Mouse (Mus musculus): Measurements from ENCODE around the gene Gm11639. TPM values are rescaled to one million over a fixed set of nuclear protein-coding genes. Genes with fewer than 3 reads are reported as not detected.
A peak's percentile ranks its signal among the peaks of the same experiment; 100 is the strongest.

Gm11639 gene
- polyA plus RNA-seq, 1 experiment from 2014 or later = 0.06 TPM

DNA sequence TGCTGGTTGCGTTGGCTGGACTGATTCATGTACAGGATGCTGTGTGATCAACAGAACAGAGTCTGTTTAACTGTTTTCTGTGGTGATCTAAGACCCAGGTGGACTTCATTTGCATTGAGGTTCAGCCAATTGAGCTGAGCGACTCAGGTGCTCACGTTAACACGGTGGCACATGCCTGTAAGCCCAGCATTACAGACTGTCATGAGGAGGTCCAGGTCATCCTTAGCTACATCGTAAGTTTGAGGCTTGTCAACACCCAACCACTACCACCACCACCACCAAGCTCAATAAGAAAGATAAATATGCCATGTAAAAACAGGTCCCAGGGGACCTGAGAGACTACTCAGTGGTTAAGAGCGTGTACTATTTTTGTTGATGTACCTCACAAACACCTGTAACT is 40.1 kb upstream of the Gm11639 start:
- Histone ChIP-seq H3K4me2 (ENCODE audit: low read depth, low read length) (no peak overlapping the region), H3K27ac (ENCODE audit: low read depth) (no peak overlapping the region), H3K27me3 (ENCODE audit: insufficient read depth, low read length) (no peaks in the 10 kb centered on the region), H3K9ac (replicated peaks) (no peak overlapping the region), H3K36me3 (replicated peaks; ENCODE audit: insufficient read depth, low read length) (no peaks in the 10 kb centered on the region), H3K4me1 (ENCODE audit: insufficient read depth) (0 out of 2 replicates have a peak, but pooled peaks cover 2% of the 10 kb centered on the region), H3K9me3 (ENCODE audit: low read length) (no peaks in the 10 kb centered on the region), H3K4me3 (ENCODE audit: low read depth, low read length) (no peak overlapping the region)
- no peak for ATAC-seq
- TF ChIP-seq CTCF (IDR thresholded peaks at IDR 0.05; ENCODE audit: low read depth) (no peak), EP300 (IDR thresholded peaks at IDR 0.05; ENCODE audit: low read depth) (no peak)
- no peak for DNase-seq
- WGBS (ENCODE audit: insufficient replicate concordance) = 86% methylated on average over 6 of the region's 6 CpGs

DNA sequence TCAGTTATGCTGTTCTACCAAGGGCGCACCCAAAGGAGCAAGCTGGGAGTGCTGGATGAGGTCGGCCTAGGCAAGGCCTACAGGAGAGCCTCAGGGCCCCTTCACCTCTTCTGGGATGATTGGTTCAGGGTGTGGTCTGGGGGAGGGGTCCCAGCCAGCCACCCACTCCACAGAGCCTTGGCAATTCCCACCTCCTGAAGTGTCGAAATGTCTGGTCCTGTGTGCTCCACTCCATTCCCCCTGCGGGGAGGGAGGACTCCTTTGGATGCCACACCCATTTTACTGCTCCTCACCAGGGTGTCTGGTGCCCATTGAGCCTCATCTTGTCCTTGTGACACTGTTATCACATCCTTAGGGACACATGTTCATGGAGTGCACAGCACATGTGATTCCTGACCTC is 39.3 kb upstream of the Gm11639 start:
- TF ChIP-seq EP300 (IDR thresholded peaks at IDR 0.05; ENCODE audit: low read depth) = no peak
- no peak for TF ChIP-seq CTCF (IDR thresholded peaks at IDR 0.05; ENCODE audit: low read depth)
- ATAC-seq (no peak), DNase-seq (no peak)
- Histone ChIP-seq H3K27me3 (ENCODE audit: insufficient read depth, low read length) (no peaks in the 10 kb centered on the region), H3K4me3 (ENCODE audit: low read depth, low read length) (no peak overlapping the region), H3K9ac (replicated peaks) (no peak overlapping the region), H3K9me3 (ENCODE audit: low read length) (no peaks in the 10 kb centered on the region), H3K27ac (ENCODE audit: low read depth) (0 out of 2 replicates have a peak overlapping the region, but pooled peaks have one; percentile 63), H3K4me2 (ENCODE audit: low read depth, low read length) (0 out of 2 replicates have a peak overlapping the region, but pooled peaks have one; percentile 20), H3K36me3 (replicated peaks; ENCODE audit: insufficient read depth, low read length) (no peaks in the 10 kb centered on the region), H3K4me1 (ENCODE audit: insufficient read depth) (0 out of 2 replicates have a peak, but pooled peaks cover 2% of the 10 kb centered on the region)
- 72% methylated on average over 4 of the region's 4 CpGs for WGBS (ENCODE audit: insufficient replicate concordance)

DNA sequence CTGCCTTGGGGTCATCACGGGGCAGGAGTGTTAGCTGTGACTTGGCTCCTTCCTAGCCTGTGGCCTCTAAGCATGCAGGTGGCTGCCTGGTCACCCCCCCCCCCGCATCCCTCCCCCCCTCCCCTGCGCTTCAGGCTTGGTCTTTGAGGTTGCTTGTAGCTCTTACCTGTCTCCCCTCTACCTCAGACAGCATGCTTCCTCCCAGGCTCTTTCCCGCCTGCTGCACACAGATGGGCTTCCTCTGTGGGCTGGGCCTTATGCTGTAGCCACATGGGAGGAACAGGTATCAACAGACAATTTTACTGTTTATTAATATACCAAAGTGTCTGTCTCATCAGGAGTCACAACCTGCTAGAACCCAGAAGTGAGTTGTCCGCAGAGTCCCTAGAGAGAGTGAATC is 38.9 kb upstream of the Gm11639 start:
- Histone ChIP-seq H3K27me3 (ENCODE audit: insufficient read depth, low read length) (no peaks in the 10 kb centered on the region), H3K27ac (ENCODE audit: low read depth) (peak overlapping the region; percentile 63; the same call in 1 of the 2 replicates), H3K9me3 (ENCODE audit: low read length) (no peaks in the 10 kb centered on the region), H3K4me3 (ENCODE audit: low read depth, low read length) (no peak overlapping the region), H3K4me2 (ENCODE audit: low read depth, low read length) (peak overlapping the region; percentile 20), H3K36me3 (replicated peaks; ENCODE audit: insufficient read depth, low read length) (no peaks in the 10 kb centered on the region), H3K4me1 (ENCODE audit: insufficient read depth) (0 out of 2 replicates have a peak, but pooled peaks cover 2% of the 10 kb centered on the region), H3K9ac (replicated peaks) (no peak overlapping the region)
- ATAC-seq = no peak
- 60% methylated on average over 4 of the region's 5 CpGs for WGBS (ENCODE audit: insufficient replicate concordance)
- TF ChIP-seq CTCF (IDR thresholded peaks at IDR 0.05; ENCODE audit: low read depth) (no peak), EP300 (IDR thresholded peaks at IDR 0.05; ENCODE audit: low read depth) (no peak)
- no peak for DNase-seq

DNA sequence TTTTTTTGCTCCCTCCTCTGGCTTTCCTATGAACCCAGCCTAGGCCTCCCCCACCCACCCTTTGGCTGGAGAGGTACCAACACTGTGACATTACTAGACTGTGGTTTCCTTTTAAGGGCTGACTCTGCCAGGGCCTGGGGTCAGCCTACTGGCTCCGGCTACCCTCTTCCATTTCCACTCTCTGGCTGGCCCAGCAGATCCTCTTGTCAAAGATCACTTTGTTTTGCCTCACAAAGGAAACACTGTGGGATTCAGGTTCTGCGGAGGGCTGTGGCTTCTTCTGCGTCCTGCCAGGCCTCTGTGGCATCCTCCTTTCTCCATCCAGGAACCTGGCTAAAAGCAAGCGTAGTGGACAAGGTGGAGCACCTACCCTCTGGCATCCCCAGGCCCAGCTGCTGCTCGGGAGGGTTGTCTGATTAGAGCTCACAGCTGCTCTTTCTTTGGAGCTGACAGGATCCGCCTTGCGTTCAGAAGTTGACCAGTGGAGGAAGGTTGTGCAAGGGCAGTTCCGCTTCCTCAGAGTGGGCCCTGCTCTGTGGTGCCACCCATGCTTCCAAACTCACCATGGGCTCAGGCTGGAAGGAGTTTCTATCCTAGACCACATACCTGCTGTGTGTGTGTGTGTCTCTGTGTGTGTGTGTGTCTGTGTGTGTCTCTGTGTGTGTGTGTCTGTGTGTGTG is 38.2 kb upstream of the Gm11639 start:
- 0 out of 2 replicates have a peak overlapping the region, but pooled peaks have one; percentile 30 for H3K9ac ChIP-seq (replicated peaks)
- H3K36me3 ChIP-seq (replicated peaks; ENCODE audit: insufficient read depth, low read length) = no peaks in the 10 kb centered on the region
- TF ChIP-seq EP300 (IDR thresholded peaks at IDR 0.05; ENCODE audit: low read depth) = no peak
- no peak for TF ChIP-seq CTCF (IDR thresholded peaks at IDR 0.05; ENCODE audit: low read depth)
- ATAC-seq (0 out of 2 replicates have a peak, but pooled peaks have one; percentile 41), DNase-seq (peak; percentile 52)
- H3K4me3 ChIP-seq (ENCODE audit: low read depth, low read length) = no peak overlapping the region
- H3K4me2 ChIP-seq (ENCODE audit: low read depth, low read length) = peak overlapping the region; percentile 20
- H3K9me3 ChIP-seq (ENCODE audit: low read length) = no peaks in the 10 kb centered on the region
- H3K4me1 ChIP-seq (ENCODE audit: insufficient read depth) = 0 out of 2 replicates have a peak, but pooled peaks cover 2% of the 10 kb centered on the region
- H3K27me3 ChIP-seq (ENCODE audit: insufficient read depth, low read length) = no peaks in the 10 kb centered on the region
- 54% methylated on average over 8 of the region's 8 CpGs for WGBS (ENCODE audit: insufficient replicate concordance)
- peak overlapping the region; percentile 63 for H3K27ac ChIP-seq (ENCODE audit: low read depth)

DNA sequence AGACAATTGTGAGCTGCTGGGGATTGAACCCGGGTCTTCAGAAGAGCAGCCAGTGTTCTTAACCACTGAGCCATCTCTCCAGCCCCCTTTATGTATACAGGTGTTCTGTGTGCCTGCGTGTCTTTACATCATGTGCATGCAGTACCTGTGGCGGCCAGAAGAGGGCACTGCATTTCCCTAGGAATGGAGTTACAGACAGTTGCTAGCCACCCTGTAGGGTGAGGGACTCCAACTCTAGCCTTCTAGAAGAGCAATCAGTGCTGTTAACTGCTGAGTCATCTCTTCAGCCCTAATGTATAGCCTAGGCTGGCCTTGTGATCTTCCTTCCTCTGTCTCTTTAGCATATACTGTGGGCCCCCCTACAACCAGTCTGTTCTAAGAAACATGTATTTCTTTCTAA is 36.9 kb upstream of the Gm11639 start:
- WGBS (ENCODE audit: insufficient replicate concordance) = 63% methylated on average over 3 of the region's 3 CpGs
- ATAC-seq (peak; percentile 33; the same call in 1 of the 2 replicates), DNase-seq (peak; percentile 58)
- H3K27me3 ChIP-seq (ENCODE audit: insufficient read depth, low read length) = no peaks in the 10 kb centered on the region
- peak; percentile 85 for TF ChIP-seq CTCF (IDR thresholded peaks at IDR 0.05; ENCODE audit: low read depth)
- no peak for TF ChIP-seq EP300 (IDR thresholded peaks at IDR 0.05; ENCODE audit: low read depth)
- H3K4me3 ChIP-seq (ENCODE audit: low read depth, low read length) = no peak overlapping the region
- no peaks in the 10 kb centered on the region for H3K9me3 ChIP-seq (ENCODE audit: low read length)
- no peak overlapping the region for H3K9ac ChIP-seq (replicated peaks)
- no peak overlapping the region for H3K4me2 ChIP-seq (ENCODE audit: low read depth, low read length)
- H3K36me3 ChIP-seq (replicated peaks; ENCODE audit: insufficient read depth, low read length) = no peaks in the 10 kb centered on the region
- no peak overlapping the region for H3K27ac ChIP-seq (ENCODE audit: low read depth)
- H3K4me1 ChIP-seq (ENCODE audit: insufficient read depth) = 0 out of 2 replicates have a peak, but pooled peaks cover 2% of the 10 kb centered on the region

DNA sequence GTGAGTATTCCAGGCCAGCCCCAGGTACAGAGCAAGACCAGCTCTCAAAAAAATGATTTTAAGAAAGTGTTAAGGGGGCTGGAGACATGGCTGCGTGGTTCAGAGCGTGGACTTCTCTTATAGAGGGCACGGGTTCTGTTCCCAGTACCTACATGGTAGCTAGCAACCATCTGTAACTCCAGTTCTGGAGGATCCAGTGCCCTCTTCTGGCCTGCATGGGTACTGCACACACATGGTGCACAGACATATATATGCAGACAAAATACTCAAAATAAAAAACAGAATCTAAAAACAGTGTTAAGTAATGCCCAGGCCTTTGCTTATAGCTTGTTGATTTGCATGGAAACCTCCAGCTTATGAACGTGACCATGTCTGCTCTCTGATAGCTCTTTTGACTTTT is 24.9 kb upstream of the Gm11639 start:
- no peaks in the 10 kb centered on the region for H3K36me3 ChIP-seq (replicated peaks; ENCODE audit: insufficient read depth, low read length)
- WGBS (ENCODE audit: insufficient replicate concordance) = 78% methylated on average over 4 of the region's 4 CpGs
- no peaks in the 10 kb centered on the region for H3K9me3 ChIP-seq (ENCODE audit: low read length)
- no peak overlapping the region for H3K27ac ChIP-seq (ENCODE audit: low read depth)
- no peaks in the 10 kb centered on the region for H3K4me1 ChIP-seq (ENCODE audit: insufficient read depth)
- no peak overlapping the region for H3K4me3 ChIP-seq (ENCODE audit: low read depth, low read length)
- H3K4me2 ChIP-seq (ENCODE audit: low read depth, low read length) = no peak overlapping the region
- no peaks in the 10 kb centered on the region for H3K27me3 ChIP-seq (ENCODE audit: insufficient read depth, low read length)
- ATAC-seq = no peak
- no peak for DNase-seq
- no peak overlapping the region for H3K9ac ChIP-seq (replicated peaks)
- TF ChIP-seq CTCF (IDR thresholded peaks at IDR 0.05; ENCODE audit: low read depth) = peak; percentile 40
- no peak for TF ChIP-seq EP300 (IDR thresholded peaks at IDR 0.05; ENCODE audit: low read depth)

Data from liver, postnatal 0 days (tissue).